Mouse (Mus musculus) left cerebral cortex, adult 11 months (tissue): Measurements from ENCODE around the gene Slc37a3.
"Not testable (repeated sequence)": the region's sequence is repeated elsewhere in the genome, so short reads cannot be mapped to it uniquely, and the experiment has no call there.

Experiments used
- DNase-seq: peaks from one replicate; pipeline ENCODE4 v3.0.0; 2022; ENCODE audit warnings: low spot score

Gene Slc37a3

GRCm38 (mm10) chr6:39377311-39377827 is at the start of gene Slc37a3:
Gene Slc37a3 (minus strand): TSS chr6:39377675.
- peak; percentile 79 for DNase-seq

- DNase-seq: no peak
Measured at GRCm38 (mm10) chr6:39426725-39427124, 49.2 kb upstream of the Slc37a3 start.

GRCm38 (mm10) chr6:39425181-39425580 is 47.7 kb upstream of the Slc37a3 start:
- no peak for DNase-seq

DNA sequence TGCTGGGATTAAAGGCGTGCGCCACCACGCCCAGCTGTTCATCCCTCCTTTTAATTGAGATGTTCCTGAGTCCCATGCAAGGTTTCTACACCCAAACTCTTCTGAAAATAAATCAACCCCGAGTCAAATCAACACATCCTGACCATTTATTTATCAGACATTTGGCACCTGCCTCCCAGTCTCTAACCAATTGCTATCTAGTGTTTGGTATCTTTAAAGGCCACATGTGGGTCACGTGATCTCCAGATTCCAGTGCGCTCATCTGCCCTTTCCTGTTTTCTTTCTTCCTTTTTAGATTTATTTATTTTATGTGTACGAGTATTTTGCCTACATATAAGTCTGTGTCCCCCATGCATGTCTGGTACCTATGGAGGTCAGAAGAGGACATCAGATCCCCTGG is 46.2 kb upstream of the Slc37a3 start:
- no peak for DNase-seq

- peak; percentile 33 for DNase-seq
Measured at GRCm38 (mm10) chr6:39423130-39423551, 45.7 kb upstream of the Slc37a3 start.

GRCm38 (mm10) chr6:39420867-39421266 is 43.4 kb upstream of the Slc37a3 start:
- no peak for DNase-seq

- DNase-seq: peak; percentile 80
Measured at GRCm38 (mm10) chr6:39419851-39420721, 42.6 kb upstream of the Slc37a3 start, which contains the start of gene Mkrn1. Gene Mkrn1 (minus strand): TSS chr6:39420462.

DNA sequence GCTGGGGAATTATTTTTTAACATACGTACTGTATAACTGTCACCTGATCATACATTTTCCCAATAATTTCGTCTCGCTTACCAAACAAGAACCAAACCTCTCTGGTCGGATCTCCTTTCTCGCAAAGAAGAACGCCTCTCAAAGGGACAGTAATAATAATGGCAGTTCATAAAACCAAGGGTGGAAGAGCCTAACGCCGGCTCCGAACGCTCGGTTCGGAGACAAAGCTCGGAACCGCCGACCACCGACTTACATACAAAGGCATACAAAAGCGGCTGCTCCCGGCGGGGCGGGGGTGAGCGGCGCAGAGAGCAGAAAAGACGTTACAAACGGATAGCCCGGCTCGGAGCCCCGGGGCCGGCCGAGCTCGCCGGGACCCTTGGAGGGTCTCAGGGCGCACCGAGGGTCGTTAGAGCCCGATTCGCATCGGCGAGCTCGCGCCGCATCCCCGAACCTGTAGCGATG is 41.9 kb upstream of the Slc37a3 start:
- no peak for DNase-seq

DNA sequence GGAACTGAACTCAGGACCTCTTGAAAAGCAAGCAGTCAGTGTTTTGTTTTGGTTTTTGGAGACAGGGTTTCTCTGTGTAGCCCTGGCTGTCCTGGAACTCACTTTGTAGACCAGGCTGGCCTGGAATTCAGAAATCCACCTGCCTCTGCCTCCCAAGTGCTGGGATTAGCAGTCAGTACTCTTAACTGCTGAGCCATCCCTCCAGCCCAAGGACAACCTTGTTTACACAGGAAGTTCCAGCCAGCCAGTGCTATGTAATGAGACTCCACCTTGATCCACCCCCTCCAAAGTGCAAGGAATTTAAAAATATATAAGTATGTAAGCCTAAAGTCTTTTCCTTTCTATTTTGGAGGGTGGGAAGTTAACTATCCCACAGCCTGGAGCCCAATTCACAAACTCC is 39.2 kb upstream of the Slc37a3 start:
- DNase-seq: not testable (repeated sequence)

- peak; percentile 51 for DNase-seq
Measured at GRCm38 (mm10) chr6:39415762-39416161, 38.3 kb upstream of the Slc37a3 start.

- no peak for DNase-seq
Measured at GRCm38 (mm10) chr6:39414106-39414505, 36.6 kb upstream of the Slc37a3 start.

DNA sequence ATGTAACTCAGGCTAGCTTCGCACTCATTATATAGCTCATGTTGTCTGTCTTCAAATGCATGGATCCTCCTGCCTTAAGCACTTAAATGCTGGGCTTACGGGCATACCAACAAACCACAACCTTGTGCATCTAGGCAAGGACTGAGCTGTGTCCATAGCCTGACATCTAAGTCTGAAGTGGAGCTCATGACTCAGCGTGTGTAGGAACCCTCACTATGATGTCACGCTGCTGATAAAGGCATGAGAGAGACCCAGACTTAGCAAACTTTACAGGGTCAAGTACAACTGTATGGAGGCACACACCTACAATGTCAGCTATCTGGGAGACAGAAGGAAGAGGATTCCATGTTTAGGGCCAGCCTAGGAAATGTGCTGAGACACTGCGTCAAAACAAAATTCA is 29.0 kb upstream of the Slc37a3 start:
- no peak for DNase-seq

- DNase-seq: no peak
Measured at GRCm38 (mm10) chr6:39403136-39403535, 25.7 kb upstream of the Slc37a3 start.

DNA sequence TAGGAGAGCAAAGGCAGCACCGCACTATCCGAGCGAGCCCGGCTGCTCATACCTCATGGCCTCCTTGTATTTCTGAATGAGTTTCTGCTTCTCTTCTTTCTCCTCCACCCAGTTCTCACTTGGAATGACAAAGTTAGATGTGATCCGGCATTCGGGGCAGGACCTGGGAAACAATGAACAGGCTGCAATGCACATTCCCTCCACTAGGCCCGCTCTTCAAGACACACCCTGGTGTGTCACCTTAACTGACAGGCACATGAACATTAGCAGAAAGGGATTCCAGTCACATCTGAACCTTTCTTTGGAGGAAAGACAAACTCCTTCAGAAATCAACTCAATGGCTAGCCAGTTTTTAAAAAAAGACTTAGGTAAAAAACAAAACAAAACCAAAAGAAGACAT is 22.9 kb upstream of the Slc37a3 start:
- DNase-seq: no peak

- DNase-seq: no peak
Measured at GRCm38 (mm10) chr6:39398342-39398741, 20.9 kb upstream of the Slc37a3 start.

- no peak for DNase-seq
Measured at GRCm38 (mm10) chr6:39397046-39397445, 19.6 kb upstream of the Slc37a3 start.

DNA sequence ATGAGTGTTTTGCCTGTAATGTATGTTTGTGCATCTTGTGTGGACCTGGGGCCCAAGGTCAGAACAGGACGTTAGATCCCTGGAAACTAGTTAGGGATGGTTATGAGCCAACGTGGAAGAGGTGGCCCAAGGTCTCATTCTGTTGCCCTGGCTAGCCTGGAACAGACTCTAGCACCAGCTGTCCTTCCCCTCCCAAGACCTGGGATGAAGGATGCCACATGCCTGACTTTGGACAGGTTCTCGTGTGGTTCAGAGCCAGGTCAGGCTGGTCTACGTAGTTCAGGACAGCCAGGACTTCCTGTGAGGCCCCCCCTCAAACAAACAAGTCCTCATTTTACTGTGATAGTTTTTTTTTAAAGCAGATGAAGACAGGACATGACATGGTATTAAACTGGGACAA is 18.4 kb upstream of the Slc37a3 start:
- DNase-seq: no peak

DNA sequence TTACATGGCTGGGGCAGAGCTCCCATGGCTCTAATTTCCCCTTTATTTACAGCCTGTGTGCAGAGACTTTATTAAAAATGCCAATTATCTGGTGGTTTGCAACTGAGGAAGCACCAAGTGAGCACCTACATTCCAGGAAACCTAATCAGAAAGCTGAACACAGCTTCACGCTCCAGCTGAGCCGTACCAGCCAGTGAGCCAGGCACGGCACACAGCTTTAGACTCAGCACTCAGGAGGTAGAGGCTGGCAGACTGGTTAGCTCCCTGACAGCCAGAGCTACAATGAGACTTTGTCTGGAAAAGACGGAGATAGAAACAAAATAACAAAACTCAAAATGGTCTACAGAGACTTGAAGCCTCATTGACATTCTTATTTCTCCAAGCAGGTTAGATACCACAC is 18.0 kb upstream of the Slc37a3 start:
- DNase-seq: no peak

DNA sequence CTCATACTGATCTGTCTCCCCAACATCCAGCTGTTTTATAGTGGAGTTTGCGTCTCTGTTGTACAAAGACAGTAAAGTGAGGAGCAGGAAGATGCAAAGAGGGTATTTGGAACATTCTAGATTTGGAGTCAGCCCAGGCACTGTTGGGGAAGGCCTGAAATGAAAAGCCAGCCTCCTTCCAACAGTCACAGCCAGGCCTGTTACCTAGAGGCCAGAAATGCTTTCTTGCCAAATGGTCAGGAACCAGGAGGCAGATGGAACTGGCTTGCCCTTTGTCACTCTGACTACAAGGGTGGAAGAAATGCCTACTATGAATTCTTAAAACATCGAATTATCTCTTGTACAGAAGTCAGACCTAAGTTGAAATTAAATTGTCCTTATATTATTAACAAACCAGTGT is 12.5 kb upstream of the Slc37a3 start:
- no peak for DNase-seq

DNA sequence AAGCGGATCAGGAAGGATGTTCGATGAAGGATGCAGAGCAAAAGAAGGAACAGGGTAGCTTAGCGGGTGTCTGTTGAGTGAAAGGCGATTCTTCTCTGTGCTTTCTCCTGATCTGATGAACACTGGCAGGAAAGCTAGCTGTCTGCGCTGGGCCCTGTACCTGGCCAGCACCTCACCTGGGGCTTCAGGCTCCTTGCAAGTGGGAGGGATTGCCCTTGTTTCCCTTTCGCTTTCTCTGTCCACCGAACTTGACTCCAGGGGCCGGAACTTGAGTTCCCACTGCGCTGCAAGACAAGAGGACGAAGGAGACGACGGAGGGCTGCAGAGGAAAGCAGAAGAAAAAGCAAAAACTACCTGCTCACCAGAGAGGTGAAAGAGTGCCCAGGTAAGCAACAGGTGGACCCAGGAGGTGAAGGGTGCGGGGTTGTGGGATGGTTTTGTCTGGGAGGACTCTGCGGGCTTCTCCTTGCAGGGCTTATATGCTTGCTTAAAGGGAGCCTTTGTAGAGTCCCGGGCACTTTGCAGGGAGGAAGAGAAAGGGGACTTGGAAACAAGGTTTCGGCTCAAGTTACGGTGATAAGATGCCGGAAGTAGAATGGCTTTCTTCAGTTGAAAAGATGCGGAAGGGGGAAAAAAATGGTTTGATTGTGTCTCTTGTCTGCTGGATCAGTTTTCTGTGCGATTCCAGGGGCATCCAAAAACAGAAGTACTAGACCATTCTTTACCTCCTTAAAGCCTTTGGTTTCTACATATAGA is 3.8 kb upstream of the Slc37a3 start, which contains the start of gene Rab19:
Gene Rab19 (plus strand): TSS at position 51 of the 756 bp plus-strand sequence.
- no peak for DNase-seq

GRCm38 (mm10) chr6:39380276-39380675 is 2.8 kb upstream of the Slc37a3 start:
- no peak for DNase-seq

- DNase-seq: no peak
Measured at GRCm38 (mm10) chr6:39379749-39380148, 2.3 kb upstream of the Slc37a3 start.

DNA sequence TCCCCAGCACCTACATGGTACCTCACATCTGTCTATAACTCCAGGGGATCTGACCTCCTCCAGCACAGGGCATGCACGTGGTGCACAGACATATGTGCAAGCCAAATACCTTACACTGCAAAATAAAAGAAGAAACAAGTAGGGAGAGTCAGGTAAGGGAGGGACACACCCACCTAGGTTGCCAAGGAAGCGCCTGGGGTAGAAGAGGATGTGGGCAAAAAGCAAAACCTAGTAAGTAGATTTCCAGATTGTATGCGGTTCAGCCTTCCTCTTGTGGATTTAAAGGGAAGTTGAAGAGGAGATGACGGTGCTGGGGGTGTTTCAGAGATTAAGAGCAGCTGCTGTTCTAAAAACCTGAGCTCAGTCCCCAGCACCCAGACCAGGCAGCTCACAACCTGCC is 1.7 kb upstream of the Slc37a3 start:
- no peak for DNase-seq
